Mouse (Mus musculus) stomach, embryonic 15.5 days (tissue): ENCODE measurements at regions not wholly inside any gene's neighbourhood (a gene's known extent, or its start where the extent isn't known, plus 50 kb on each side); places are given as distances from the start of the nearest gene placed in this dataset.
"Not testable (repeated sequence)": the region's sequence is repeated elsewhere in the genome, so short reads cannot be mapped to it uniquely, and the experiment has no call there.

ENCODE experiments used
- ATAC-seq: fragments of 200-750 bp; cut with Nextera tagmentation; 2 replicates; pipeline ENCODE4 v1.8.0; 2017; ENCODE audit warnings: low read depth, moderate number of reproducible peaks, moderate TSS enrichment; ENCODE audit not compliant: insufficient read depth, low FRiP score
- H3K27ac ChIP-seq: fragments of 300-500 bp; sonication (generic); 2 replicates; pipeline ENCODE4 v1.5.1; 2015; ENCODE audit warnings: mild to moderate bottlenecking, inconsistent platforms
- H3K27me3 ChIP-seq: fragments of 300-500 bp; sonication (generic); replicated peaks from 2 replicates; pipeline ENCODE4 v1.6.1; 2015; ENCODE audit warnings: inconsistent platforms
- H3K36me3 ChIP-seq: fragments of 300-500 bp; sonication (generic); 2 replicates; pipeline ENCODE4 v1.6.1; 2015; ENCODE audit warnings: inconsistent platforms
- H3K4me1 ChIP-seq: fragments of 300-500 bp; sonication (generic); 2 replicates; pipeline ENCODE4 v1.6.1; 2015; ENCODE audit warnings: inconsistent platforms
- H3K4me2 ChIP-seq: fragments of 300-500 bp; sonication (generic); 2 replicates; pipeline ENCODE4 v1.6.1; 2015; ENCODE audit warnings: mild to moderate bottlenecking, inconsistent platforms
- H3K4me3 ChIP-seq: fragments of 300-500 bp; sonication (generic); replicated peaks from 2 replicates; pipeline ENCODE4 v1.5.1; 2015; ENCODE audit warnings: inconsistent platforms
- H3K9ac ChIP-seq: fragments of 300-500 bp; sonication (generic); 2 replicates; pipeline ENCODE4 v1.6.1; 2015; ENCODE audit warnings: inconsistent platforms
- H3K9me3 ChIP-seq: fragments of 300-500 bp; sonication (generic); 2 replicates; pipeline ENCODE4 v1.6.1; 2016; ENCODE audit warnings: inconsistent platforms
- WGBS: fragments of 180-500 bp; shearing (Covaris S2); methylation state at CpG from one replicate; pipeline ENCODE4 v1.1.7; 2015; 5-methylcytosine and 5-hydroxymethylcytosine counted together

GRCm38 (mm10) chr14:53075937-53076336 is 580.4 kb upstream of the Olfr1507 start:
- H3K9ac ChIP-seq = not testable (repeated sequence)

GRCm38 (mm10) chr14:53073126-53073525 is 577.6 kb upstream of the Olfr1507 start:
- WGBS = 56% methylated on average over 6 of the region's 6 CpGs
- not testable (repeated sequence) for ATAC-seq

More at GRCm38 (mm10) chr14:53075937-53076336, 580.4 kb upstream of the Olfr1507 start:
- ATAC-seq, H3K36me3 ChIP-seq, H3K4me2 ChIP-seq, H3K27me3 ChIP-seq, H3K9me3 ChIP-seq, H3K4me3 ChIP-seq, H3K4me1 ChIP-seq, H3K27ac ChIP-seq: not testable (repeated sequence)
- WGBS = 53% methylated on average over 2 of the region's 2 CpGs

GRCm38 (mm10) chr14:53072502-53072901 is 577.0 kb upstream of the Olfr1507 start:
- not testable (repeated sequence) for H3K9ac ChIP-seq, H3K9me3 ChIP-seq, H3K4me2 ChIP-seq, H3K36me3 ChIP-seq, H3K4me3 ChIP-seq, ATAC-seq, H3K27me3 ChIP-seq, H3K27ac ChIP-seq, H3K4me1 ChIP-seq
- no CpG with 5 or more reads among the region's 1 CpGs for WGBS

More at GRCm38 (mm10) chr14:53073126-53073525, 577.6 kb upstream of the Olfr1507 start:
- H3K9ac ChIP-seq, H3K36me3 ChIP-seq, H3K27ac ChIP-seq, H3K4me3 ChIP-seq, H3K27me3 ChIP-seq, H3K4me1 ChIP-seq, H3K4me2 ChIP-seq, H3K9me3 ChIP-seq: not testable (repeated sequence)

- not testable (repeated sequence) for H3K4me2 ChIP-seq, H3K4me1 ChIP-seq, ATAC-seq, H3K27me3 ChIP-seq, H3K4me3 ChIP-seq, H3K27ac ChIP-seq, H3K36me3 ChIP-seq, H3K9ac ChIP-seq, H3K9me3 ChIP-seq
- 0% methylated on average over 1 of the region's 3 CpGs for WGBS
Measured at GRCm38 (mm10) chr14:53054439-53054838, 558.9 kb upstream of the Olfr1507 start.

GRCm38 (mm10) chr14:53053465-53054123 is 558.0 kb upstream of the Olfr1507 start:
- H3K4me2 ChIP-seq, H3K9me3 ChIP-seq, H3K27me3 ChIP-seq, ATAC-seq, H3K4me1 ChIP-seq, H3K36me3 ChIP-seq, H3K27ac ChIP-seq, H3K9ac ChIP-seq, H3K4me3 ChIP-seq: not testable (repeated sequence)
- WGBS = 20% methylated on average over 1 of the region's 3 CpGs

- WGBS = no CpG with 5 or more reads among the region's 3 CpGs
- not testable (repeated sequence) for ATAC-seq, H3K4me1 ChIP-seq, H3K4me2 ChIP-seq, H3K27ac ChIP-seq, H3K27me3 ChIP-seq, H3K9ac ChIP-seq, H3K36me3 ChIP-seq, H3K9me3 ChIP-seq, H3K4me3 ChIP-seq
Measured at GRCm38 (mm10) chr14:53047683-53048082, 552.1 kb upstream of the Olfr1507 start.

- not testable (repeated sequence) for H3K4me1 ChIP-seq, H3K27me3 ChIP-seq, H3K4me3 ChIP-seq, H3K4me2 ChIP-seq, H3K36me3 ChIP-seq, H3K9me3 ChIP-seq, H3K27ac ChIP-seq, ATAC-seq, H3K9ac ChIP-seq
- 57% methylated on average over 1 of the region's 1 CpGs for WGBS
Measured at GRCm38 (mm10) chr14:53046975-53047374, 551.4 kb upstream of the Olfr1507 start.

GRCm38 (mm10) chr14:53045331-53045730 is 549.8 kb upstream of the Olfr1507 start:
- not testable (repeated sequence) for H3K4me3 ChIP-seq, H3K4me2 ChIP-seq, H3K9me3 ChIP-seq, ATAC-seq, H3K4me1 ChIP-seq, H3K27me3 ChIP-seq, H3K9ac ChIP-seq, H3K36me3 ChIP-seq, H3K27ac ChIP-seq
- WGBS = 69% methylated on average over 3 of the region's 3 CpGs

GRCm38 (mm10) chr14:53044101-53044500 is 548.6 kb upstream of the Olfr1507 start:
- 73% methylated on average over 4 of the region's 4 CpGs for WGBS
- not testable (repeated sequence) for H3K27ac ChIP-seq, H3K4me3 ChIP-seq, H3K27me3 ChIP-seq, ATAC-seq, H3K4me2 ChIP-seq, H3K9ac ChIP-seq, H3K36me3 ChIP-seq, H3K9me3 ChIP-seq, H3K4me1 ChIP-seq

- not testable (repeated sequence) for H3K27me3 ChIP-seq, H3K9ac ChIP-seq, H3K4me3 ChIP-seq, H3K9me3 ChIP-seq, H3K4me2 ChIP-seq, H3K4me1 ChIP-seq, H3K27ac ChIP-seq, ATAC-seq, H3K36me3 ChIP-seq
- 25% methylated on average over 3 of the region's 3 CpGs for WGBS
Measured at GRCm38 (mm10) chr14:53042016-53042415, 546.5 kb upstream of the Olfr1507 start.

- 49% methylated on average over 4 of the region's 4 CpGs for WGBS
- H3K4me2 ChIP-seq, H3K27ac ChIP-seq, H3K27me3 ChIP-seq, H3K36me3 ChIP-seq, H3K9ac ChIP-seq, H3K4me3 ChIP-seq, H3K4me1 ChIP-seq, ATAC-seq, H3K9me3 ChIP-seq: not testable (repeated sequence)
Measured at GRCm38 (mm10) chr14:53039475-53039874, 543.9 kb upstream of the Olfr1507 start.

- H3K36me3 ChIP-seq, H3K4me3 ChIP-seq, H3K27ac ChIP-seq, ATAC-seq, H3K9me3 ChIP-seq, H3K9ac ChIP-seq, H3K4me1 ChIP-seq, H3K4me2 ChIP-seq, H3K27me3 ChIP-seq: not testable (repeated sequence)
- WGBS = no CpG with 5 or more reads among the region's 4 CpGs
Measured at GRCm38 (mm10) chr14:53034940-53035339, 539.4 kb upstream of the Olfr1507 start.

GRCm38 (mm10) chr14:53033221-53033620 is 537.7 kb upstream of the Olfr1507 start:
- not testable (repeated sequence) for H3K4me1 ChIP-seq, H3K9ac ChIP-seq, H3K9me3 ChIP-seq, H3K27me3 ChIP-seq, H3K27ac ChIP-seq, H3K4me2 ChIP-seq, H3K36me3 ChIP-seq, H3K4me3 ChIP-seq, ATAC-seq
- WGBS = no CpG with 5 or more reads among the region's 6 CpGs
